Mouse (Mus musculus): ENCODE measurements around the gene Prex1. TPM values are rescaled to one million over a fixed set of nuclear protein-coding genes. Genes with fewer than 3 reads are reported as not detected.

Gene Prex1
- polyA plus RNA-seq, 1 experiment from 2014 or later = 12.4 TPM

- 69% methylated on average over 13 of the region's 13 CpGs for WGBS
- ATAC-seq (ENCODE audit: insufficient read depth, low FRiP score, low read depth) = no peak
Measured at GRCm38 (mm10) chr2:166638079-166638800, 75.4 kb downstream of the Prex1 start.

GRCm38 (mm10) chr2:166637673-166637990 lies 76.0 kb downstream of the Prex1 start:
- 84% methylated on average over 4 of the region's 4 CpGs for WGBS
- H3K9ac ChIP-seq = no peak overlapping the region
- no peaks in the 10 kb centered on the region for H3K9me3 ChIP-seq
- no peak for ATAC-seq (ENCODE audit: insufficient read depth, low FRiP score, low read depth)
- H3K27ac ChIP-seq = no peak overlapping the region
- peaks cover 7% of the 10 kb centered on the region; the same call in 1 of the 2 replicates for H3K4me1 ChIP-seq
- H3K4me3 ChIP-seq (replicated peaks) = no peak overlapping the region
- no peak overlapping the region for H3K4me2 ChIP-seq
- H3K36me3 ChIP-seq = no peaks in the 10 kb centered on the region
- H3K27me3 ChIP-seq (replicated peaks) = no peaks in the 10 kb centered on the region

More at GRCm38 (mm10) chr2:166638079-166638800, 75.4 kb downstream of the Prex1 start:
- 0 out of 2 replicates have a peak overlapping the region, but pooled peaks have one; percentile 9 for H3K27ac ChIP-seq
- no peak overlapping the region for H3K4me2 ChIP-seq
- H3K4me3 ChIP-seq (replicated peaks) = no peak overlapping the region
- H3K4me1 ChIP-seq = peaks cover 7% of the 10 kb centered on the region; the same call in 1 of the 2 replicates
- H3K36me3 ChIP-seq = no peaks in the 10 kb centered on the region
- H3K27me3 ChIP-seq (replicated peaks) = no peaks in the 10 kb centered on the region
- H3K9me3 ChIP-seq = no peaks in the 10 kb centered on the region
- no peak overlapping the region for H3K9ac ChIP-seq

- H3K4me2 ChIP-seq = no peak overlapping the region
- H3K4me1 ChIP-seq = peaks cover 7% of the 10 kb centered on the region; the same call in 1 of the 2 replicates
- no peaks in the 10 kb centered on the region for H3K36me3 ChIP-seq
- no peaks in the 10 kb centered on the region for H3K9me3 ChIP-seq
- no peaks in the 10 kb centered on the region for H3K27me3 ChIP-seq (replicated peaks)
- ATAC-seq (ENCODE audit: insufficient read depth, low FRiP score, low read depth) = no peak
- no peak overlapping the region for H3K9ac ChIP-seq
- WGBS = 78% methylated on average over 17 of the region's 17 CpGs
- no peak overlapping the region for H3K4me3 ChIP-seq (replicated peaks)
- H3K27ac ChIP-seq = no peak overlapping the region
Measured at GRCm38 (mm10) chr2:166636867-166637672, 76.6 kb downstream of the Prex1 start.

- no peak for ATAC-seq (ENCODE audit: insufficient read depth, low FRiP score, low read depth)
- 84% methylated on average over 10 of the region's 10 CpGs for WGBS
Measured at GRCm38 (mm10) chr2:166635521-166635920, 78.1 kb downstream of the Prex1 start.

GRCm38 (mm10) chr2:166632571-166633361 lies 80.9 kb downstream of the Prex1 start:
- no peak overlapping the region for H3K9ac ChIP-seq
- no peaks in the 10 kb centered on the region for H3K27me3 ChIP-seq (replicated peaks)
- no peaks in the 10 kb centered on the region for H3K36me3 ChIP-seq
- 81% methylated on average over 13 of the region's 13 CpGs for WGBS
- H3K4me3 ChIP-seq (replicated peaks) = no peak overlapping the region
- peaks cover 5% of the 10 kb centered on the region; the same call in 1 of the 2 replicates for H3K4me1 ChIP-seq
- no peak for ATAC-seq (ENCODE audit: insufficient read depth, low FRiP score, low read depth)
- H3K4me2 ChIP-seq = no peak overlapping the region
- H3K9me3 ChIP-seq = no peaks in the 10 kb centered on the region
- H3K27ac ChIP-seq = no peak overlapping the region

More at GRCm38 (mm10) chr2:166635521-166635920, 78.1 kb downstream of the Prex1 start:
- Histone ChIP-seq H3K4me1 (peaks cover 8% of the 10 kb centered on the region; the same call in 1 of the 2 replicates), H3K9ac (no peak overlapping the region), H3K36me3 (no peaks in the 10 kb centered on the region), H3K4me3 (replicated peaks) (no peak overlapping the region), H3K27ac (no peak overlapping the region), H3K27me3 (replicated peaks) (no peaks in the 10 kb centered on the region), H3K4me2 (no peak overlapping the region), H3K9me3 (no peaks in the 10 kb centered on the region)

DNA sequence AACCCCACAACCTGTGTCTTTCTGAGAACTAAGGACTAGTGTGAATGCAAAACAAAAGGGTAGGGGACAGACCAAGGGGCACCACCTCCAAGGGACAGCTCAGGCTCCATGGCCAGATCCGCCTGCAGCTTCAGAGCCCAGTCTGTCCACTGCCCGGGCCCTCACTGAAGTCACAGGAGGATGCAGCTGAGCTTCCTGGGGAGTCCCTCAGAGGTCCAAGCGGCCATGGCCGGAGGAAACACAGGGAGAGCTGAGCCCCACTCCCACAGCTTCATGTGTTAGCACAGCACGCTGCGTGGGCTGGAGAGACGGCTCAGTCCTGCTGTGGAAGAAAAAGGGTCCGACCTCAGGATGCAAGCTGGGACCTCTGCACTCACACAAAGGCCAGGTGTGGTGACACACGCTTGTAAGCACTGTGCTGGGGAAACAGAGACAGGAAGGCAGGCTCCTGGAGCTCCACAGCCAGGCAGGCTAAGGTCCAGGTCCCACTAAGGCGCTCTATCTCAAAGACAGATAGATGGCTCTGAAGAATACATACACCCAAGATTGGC lies 81.9 kb downstream of the Prex1 start:
- no peak for ATAC-seq (ENCODE audit: insufficient read depth, low FRiP score, low read depth)
- WGBS = 81% methylated on average over 10 of the region's 10 CpGs

DNA sequence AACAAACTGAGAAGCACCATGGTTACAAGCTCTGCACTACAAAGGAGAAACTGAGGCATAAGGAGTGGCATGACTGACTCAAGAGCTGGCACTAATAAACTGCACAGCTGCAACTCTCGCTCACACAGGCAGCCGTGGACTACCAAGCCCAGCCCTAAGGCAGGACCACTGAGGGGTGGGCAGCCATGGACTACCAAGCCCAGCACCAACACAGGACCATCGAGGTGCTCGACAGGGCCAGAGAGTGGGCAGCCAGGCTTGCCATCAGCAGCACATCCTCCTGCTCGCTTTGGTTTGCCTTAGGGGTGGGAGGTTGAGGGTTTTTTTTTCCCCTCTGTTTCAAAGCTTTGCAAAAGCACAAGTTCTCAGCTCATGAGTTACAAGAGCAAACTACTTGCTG lies 82.4 kb downstream of the Prex1 start:
- Histone ChIP-seq H3K4me1 (0 out of 2 replicates have a peak, but pooled peaks cover 2% of the 10 kb centered on the region), H3K4me2 (no peak overlapping the region), H3K9me3 (no peaks in the 10 kb centered on the region), H3K9ac (no peak overlapping the region), H3K27me3 (replicated peaks) (no peaks in the 10 kb centered on the region), H3K27ac (no peak overlapping the region), H3K4me3 (replicated peaks) (no peak overlapping the region), H3K36me3 (no peaks in the 10 kb centered on the region)
- no peak for ATAC-seq (ENCODE audit: insufficient read depth, low FRiP score, low read depth)
- 89% methylated on average over 5 of the region's 5 CpGs for WGBS

More for the DNA sequence above, 81.9 kb downstream of the Prex1 start:
- no peaks in the 10 kb centered on the region for H3K9me3 ChIP-seq
- no peak overlapping the region for H3K4me2 ChIP-seq
- no peak overlapping the region for H3K4me3 ChIP-seq (replicated peaks)
- no peak overlapping the region for H3K27ac ChIP-seq
- no peaks in the 10 kb centered on the region for H3K36me3 ChIP-seq
- H3K4me1 ChIP-seq = 0 out of 2 replicates have a peak, but pooled peaks cover 2% of the 10 kb centered on the region
- no peaks in the 10 kb centered on the region for H3K27me3 ChIP-seq (replicated peaks)
- no peak overlapping the region for H3K9ac ChIP-seq

- Histone ChIP-seq H3K9me3 (no peaks in the 10 kb centered on the region), H3K4me1 (0 out of 2 replicates have a peak, but pooled peaks cover 2% of the 10 kb centered on the region), H3K27ac (no peak overlapping the region), H3K36me3 (no peaks in the 10 kb centered on the region), H3K27me3 (replicated peaks) (no peaks in the 10 kb centered on the region), H3K9ac (no peak overlapping the region), H3K4me3 (replicated peaks) (no peak overlapping the region), H3K4me2 (no peak overlapping the region)
- WGBS = 80% methylated on average over 17 of the region's 17 CpGs
- peak; percentile 30; the same call in 1 of the 2 replicates for ATAC-seq (ENCODE audit: insufficient read depth, low FRiP score, low read depth)
Measured at GRCm38 (mm10) chr2:166629941-166630674, 83.5 kb downstream of the Prex1 start.

DNA sequence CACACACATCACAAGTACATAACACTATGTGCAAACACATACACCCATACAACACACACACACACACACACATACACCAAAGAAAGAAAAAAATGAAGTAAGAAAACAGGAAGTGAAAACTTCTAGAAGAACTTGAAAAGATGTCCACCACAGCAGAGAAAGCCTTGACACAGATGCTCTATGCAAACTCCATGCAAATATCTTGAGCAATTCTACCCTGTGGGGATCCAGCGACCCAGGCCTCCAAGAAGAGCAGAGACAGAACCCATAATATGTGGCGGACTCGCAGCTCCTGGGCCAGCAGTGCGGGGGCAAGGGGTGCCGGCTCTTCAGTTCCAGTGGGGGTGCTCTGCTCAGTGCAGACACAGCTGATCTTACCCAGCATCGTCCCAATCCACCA lies 86.1 kb downstream of the Prex1 start:
- Histone ChIP-seq H3K9me3 (no peaks in the 10 kb centered on the region), H3K4me2 (no peak overlapping the region), H3K4me1 (peaks cover 10% of the 10 kb centered on the region), H3K4me3 (replicated peaks) (no peak overlapping the region), H3K9ac (no peak overlapping the region), H3K36me3 (no peaks in the 10 kb centered on the region), H3K27ac (no peak overlapping the region), H3K27me3 (replicated peaks) (no peaks in the 10 kb centered on the region)
- 91% methylated on average over 6 of the region's 6 CpGs for WGBS
- no peak for ATAC-seq (ENCODE audit: insufficient read depth, low FRiP score, low read depth)

GRCm38 (mm10) chr2:166625219-166625618 lies 88.4 kb downstream of the Prex1 start:
- ATAC-seq (ENCODE audit: insufficient read depth, low FRiP score, low read depth) = no peak
- WGBS = 77% methylated on average over 11 of the region's 11 CpGs
- no peaks in the 10 kb centered on the region for H3K36me3 ChIP-seq
- H3K4me3 ChIP-seq (replicated peaks) = no peak overlapping the region
- H3K9me3 ChIP-seq = no peaks in the 10 kb centered on the region
- H3K4me1 ChIP-seq = peaks cover 8% of the 10 kb centered on the region
- H3K4me2 ChIP-seq = no peak overlapping the region
- H3K9ac ChIP-seq = no peak overlapping the region
- H3K27ac ChIP-seq = no peak overlapping the region
- no peaks in the 10 kb centered on the region for H3K27me3 ChIP-seq (replicated peaks)

- WGBS = 50% methylated on average over 9 of the region's 9 CpGs
- no peaks in the 10 kb centered on the region for H3K9me3 ChIP-seq
- no peaks in the 10 kb centered on the region for H3K27me3 ChIP-seq (replicated peaks)
- H3K36me3 ChIP-seq = no peaks in the 10 kb centered on the region
- H3K4me1 ChIP-seq = peaks cover 10% of the 10 kb centered on the region
- H3K4me2 ChIP-seq = no peak overlapping the region
- no peak overlapping the region for H3K4me3 ChIP-seq (replicated peaks)
- H3K9ac ChIP-seq = no peak overlapping the region
- H3K27ac ChIP-seq = no peak overlapping the region
- peak; percentile 29; the same call in 1 of the 2 replicates for ATAC-seq (ENCODE audit: insufficient read depth, low FRiP score, low read depth)
Measured at GRCm38 (mm10) chr2:166623081-166623567, 90.5 kb downstream of the Prex1 start.
